Mouse (Mus musculus) c-Kit-positive CD71-positive TER-119-negative erythroid progenitor cells, embryonic 14.5 days (primary cell): Measurements from ENCODE around the gene Ssmem1.
A peak's percentile ranks its signal among the peaks of the same experiment; 100 is the strongest.

Source experiments
- DNase-seq: peaks from one replicate; pipeline ENCODE4 v3.0.0-alpha.2; 2013; ENCODE audit warnings: low read depth

The Ssmem1 gene

GRCm38 (mm10) chr6:30526586-30527515 is 17.2 kb downstream of the Ssmem1 start:
- DNase-seq: no peak

- no peak for DNase-seq
Measured at GRCm38 (mm10) chr6:30528800-30529199, 19.2 kb downstream of the Ssmem1 start.

- peak; percentile 2 for DNase-seq
Measured at GRCm38 (mm10) chr6:30535340-30535739, 25.7 kb downstream of the Ssmem1 start.

- no peak for DNase-seq
Measured at GRCm38 (mm10) chr6:30538240-30538639, 28.6 kb downstream of the Ssmem1 start.

DNA sequence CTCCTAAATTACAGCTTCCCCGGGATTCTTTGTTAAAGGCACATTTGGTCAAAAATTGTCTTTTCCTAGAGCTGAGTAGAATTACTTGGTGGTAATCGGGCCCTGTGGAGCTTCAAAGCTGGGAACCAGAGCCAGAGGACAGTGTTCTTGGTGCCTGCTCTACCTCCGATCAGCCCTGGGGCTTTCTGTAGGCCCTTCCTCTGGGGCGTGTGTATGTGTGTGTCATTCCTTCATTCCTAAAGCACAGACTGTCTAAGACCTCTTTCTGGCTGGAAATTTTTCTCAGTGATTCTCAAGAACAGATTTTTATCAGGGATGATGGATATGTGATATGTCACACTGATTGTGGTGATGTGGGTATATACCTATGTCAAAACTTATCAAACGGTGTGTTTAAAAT is 29.2 kb downstream of the Ssmem1 start:
- DNase-seq: no peak

- DNase-seq: no peak
Measured at GRCm38 (mm10) chr6:30541009-30541799, 31.6 kb downstream of the Ssmem1 start, which contains the start of gene Cpa2. Cpa2 (plus strand) TSS chr6:30541582.

- DNase-seq: no peak
Measured at GRCm38 (mm10) chr6:30542277-30542676, 32.6 kb downstream of the Ssmem1 start.

DNA sequence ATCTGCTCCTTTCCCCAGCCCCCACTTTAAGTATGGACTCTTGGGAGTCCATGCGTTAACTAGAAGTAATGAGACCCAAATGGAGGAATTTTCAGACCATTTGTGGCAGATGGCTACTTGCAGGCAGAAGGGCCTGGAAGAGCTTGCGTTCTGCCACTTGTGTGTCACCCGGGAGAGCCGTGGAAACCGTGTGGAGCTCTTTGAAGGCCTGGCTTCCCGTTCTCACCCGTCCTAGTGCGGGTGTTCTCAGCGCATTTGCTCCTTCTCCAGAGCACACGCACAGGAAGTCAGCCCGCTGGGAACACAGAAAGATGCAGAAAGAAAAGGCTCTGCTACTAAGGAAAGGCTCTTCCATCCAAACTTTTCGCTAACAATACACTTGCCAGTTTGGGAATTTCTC is 33.4 kb downstream of the Ssmem1 start:
- no peak for DNase-seq

- DNase-seq: no peak
Measured at GRCm38 (mm10) chr6:30543851-30544250, 34.2 kb downstream of the Ssmem1 start.

- no peak for DNase-seq
Measured at GRCm38 (mm10) chr6:30545689-30546088, 36.0 kb downstream of the Ssmem1 start.

DNA sequence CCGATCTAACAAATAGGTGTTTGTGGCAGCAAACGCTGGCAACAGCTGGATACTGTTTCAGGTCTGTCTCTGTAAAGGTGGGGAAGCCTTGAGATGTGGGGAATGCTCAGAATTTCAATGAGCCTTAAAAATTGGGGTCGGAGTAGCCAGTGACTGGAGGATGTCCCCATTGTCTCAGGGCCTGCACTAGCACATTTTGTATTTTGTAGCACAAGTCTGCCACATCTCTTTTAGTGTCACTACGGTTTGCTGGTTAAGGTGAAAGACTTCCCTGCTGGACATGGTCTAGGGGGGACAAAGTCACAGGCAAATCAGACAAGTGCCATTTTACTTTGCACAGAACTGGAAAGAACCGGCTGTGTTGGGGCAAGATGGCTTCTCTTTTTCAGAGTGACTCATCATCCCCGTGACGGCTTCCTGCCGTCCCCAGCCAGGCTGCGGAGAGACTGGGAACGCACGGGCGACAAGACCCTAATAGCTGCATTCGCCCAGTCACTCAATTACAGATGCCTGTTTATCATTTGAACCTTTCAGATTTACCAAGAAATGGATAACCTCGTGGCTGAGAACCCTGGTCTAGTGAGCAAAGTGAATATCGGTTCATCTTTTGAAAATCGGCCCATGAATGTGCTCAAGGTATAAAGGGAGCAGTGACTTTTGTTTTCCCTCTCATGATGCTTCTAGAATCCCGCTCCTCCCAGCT is 37.1 kb downstream of the Ssmem1 start:
- DNase-seq: peak; percentile 7

- no peak for DNase-seq
Measured at GRCm38 (mm10) chr6:30547274-30547645, 37.6 kb downstream of the Ssmem1 start.

DNA sequence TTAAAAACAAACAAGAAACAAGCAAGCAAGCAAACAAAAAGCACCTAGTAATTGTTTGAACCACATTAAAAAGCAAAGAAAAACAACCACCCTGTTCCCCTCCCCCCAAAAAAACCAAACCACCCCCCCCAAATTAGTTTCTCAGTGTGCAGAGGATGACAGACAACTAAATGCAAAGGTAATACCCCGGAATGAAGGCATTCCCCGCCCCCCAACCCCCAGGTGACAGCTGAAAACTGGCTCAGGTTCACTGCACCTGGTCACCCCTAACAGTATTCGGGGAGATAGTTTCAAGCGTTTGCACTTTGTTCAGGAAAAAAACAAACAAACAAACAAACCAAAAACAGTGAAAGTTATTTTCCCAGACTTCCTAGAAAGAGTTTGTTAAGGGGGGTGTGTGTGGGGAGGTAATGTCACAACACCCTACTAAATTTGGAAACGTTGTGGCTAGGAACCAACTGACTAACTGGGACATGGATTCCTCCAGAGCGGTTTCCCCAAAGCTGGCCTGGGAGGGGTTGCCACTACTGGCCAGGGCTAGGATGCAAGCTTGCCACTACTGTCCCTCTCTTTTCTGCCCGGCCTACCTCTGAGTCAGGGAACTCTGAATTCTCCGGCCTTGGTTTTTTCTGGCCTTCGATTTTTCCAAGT is 38.1 kb downstream of the Ssmem1 start:
- no peak for DNase-seq

- DNase-seq: no peak
Measured at GRCm38 (mm10) chr6:30549231-30549761, 39.6 kb downstream of the Ssmem1 start.

DNA sequence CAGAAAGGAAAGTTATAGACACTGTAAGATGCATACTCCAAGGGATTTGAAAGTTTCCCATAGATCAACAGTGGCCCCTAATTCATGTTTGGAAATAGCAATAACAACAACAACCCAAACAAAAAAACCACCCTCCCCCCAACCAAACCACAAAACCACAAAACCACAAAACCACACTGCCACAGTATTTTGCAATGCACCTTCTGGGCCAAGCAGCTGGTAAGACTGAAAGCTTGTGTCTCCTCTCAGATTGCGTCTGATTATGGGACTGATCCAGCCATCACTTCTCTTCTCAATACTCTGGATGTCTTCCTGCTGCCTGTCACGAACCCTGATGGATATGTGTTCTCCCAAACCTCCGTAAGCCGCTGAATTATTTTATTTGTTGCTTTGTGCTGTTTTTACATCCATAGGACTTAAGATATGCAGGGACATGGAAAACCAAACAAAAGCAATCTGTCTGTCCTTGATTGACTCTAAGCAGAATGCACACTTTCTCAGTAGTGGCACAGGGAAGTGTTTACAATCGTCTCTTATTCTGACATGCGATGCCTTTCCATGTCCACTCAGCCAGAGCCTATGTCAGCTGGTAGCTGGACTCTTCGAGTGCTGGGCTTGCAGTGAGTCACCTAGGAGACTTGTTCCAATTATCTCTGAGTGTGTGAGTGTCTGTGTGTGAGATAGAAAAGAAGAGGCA is 41.0 kb downstream of the Ssmem1 start:
- DNase-seq: no peak

- DNase-seq: no peak
Measured at GRCm38 (mm10) chr6:30551193-30551515, 41.5 kb downstream of the Ssmem1 start.

DNA sequence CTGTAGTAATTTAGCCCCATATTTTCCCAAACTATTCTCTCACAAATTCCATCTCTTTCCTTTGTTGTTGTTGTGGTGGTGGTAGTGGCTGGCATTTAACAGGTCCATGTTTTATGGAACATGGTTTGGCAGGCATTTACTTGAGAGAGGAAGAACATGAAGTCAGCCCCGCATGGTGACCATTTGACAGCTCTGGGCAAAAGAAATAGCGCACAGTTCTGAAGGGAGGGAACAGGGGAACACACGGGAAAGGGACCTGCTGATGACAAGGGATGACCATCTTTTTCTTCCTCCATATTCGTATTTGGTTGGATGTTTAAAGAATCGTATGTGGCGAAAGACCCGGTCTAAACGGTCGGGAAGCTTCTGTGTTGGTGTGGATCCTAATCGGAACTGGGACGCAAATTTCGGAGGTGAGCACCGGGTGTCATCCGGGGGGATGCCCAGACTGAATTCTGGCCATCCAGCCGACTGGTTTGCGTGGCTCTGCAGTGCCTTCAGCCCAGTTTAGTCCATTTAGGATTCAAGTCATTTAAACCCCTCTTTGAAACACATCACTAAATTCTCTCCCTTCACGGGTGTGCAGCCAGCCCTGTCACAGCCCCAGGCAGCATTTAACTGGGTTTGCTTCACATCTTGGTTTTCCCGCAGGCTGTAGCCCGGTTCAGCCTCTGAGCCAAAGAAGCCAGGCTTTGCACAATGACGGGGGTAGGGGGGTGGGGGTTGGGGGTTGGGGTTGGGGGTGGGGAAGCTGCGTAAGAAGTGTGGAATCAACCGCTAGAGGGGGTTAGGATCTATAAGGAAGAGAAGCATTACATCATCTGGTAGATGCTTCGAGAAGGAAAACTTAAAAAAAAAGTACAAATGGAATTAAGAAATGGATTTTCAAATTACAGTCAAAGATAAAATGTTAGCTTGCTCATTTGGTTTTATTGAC is 42.3 kb downstream of the Ssmem1 start:
- DNase-seq: no peak

- no peak for DNase-seq
Measured at GRCm38 (mm10) chr6:30552628-30553027, 43.0 kb downstream of the Ssmem1 start.

DNA sequence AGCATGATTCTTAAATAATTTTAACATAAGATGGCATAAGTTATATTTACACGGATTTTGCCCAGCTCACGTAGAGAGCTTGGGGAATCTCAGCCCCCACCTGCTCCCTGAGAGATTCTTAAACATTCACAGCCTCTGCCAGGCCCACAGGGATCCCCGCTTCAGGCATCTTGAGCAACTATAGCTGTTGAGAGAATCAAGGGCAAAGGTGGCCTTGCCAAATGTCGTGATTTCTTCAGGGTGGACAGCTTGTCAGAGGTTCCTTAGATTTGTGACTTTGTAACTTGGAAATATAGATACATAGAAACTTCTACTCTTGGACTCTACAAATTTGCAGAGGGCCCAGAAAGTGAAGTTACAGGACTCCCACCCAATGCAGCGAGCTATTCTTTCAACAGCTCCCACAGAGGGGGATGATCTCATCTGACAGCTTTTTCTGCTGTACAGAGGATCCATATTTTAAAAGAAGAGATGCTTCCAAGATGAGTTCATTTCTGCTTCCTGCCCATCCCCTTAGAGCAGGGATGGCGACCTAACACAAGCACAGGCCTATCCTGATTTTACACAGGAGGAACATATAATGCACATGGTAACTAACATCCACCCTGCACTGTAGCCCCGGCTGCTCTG is 43.8 kb downstream of the Ssmem1 start:
- DNase-seq: no peak

DNA sequence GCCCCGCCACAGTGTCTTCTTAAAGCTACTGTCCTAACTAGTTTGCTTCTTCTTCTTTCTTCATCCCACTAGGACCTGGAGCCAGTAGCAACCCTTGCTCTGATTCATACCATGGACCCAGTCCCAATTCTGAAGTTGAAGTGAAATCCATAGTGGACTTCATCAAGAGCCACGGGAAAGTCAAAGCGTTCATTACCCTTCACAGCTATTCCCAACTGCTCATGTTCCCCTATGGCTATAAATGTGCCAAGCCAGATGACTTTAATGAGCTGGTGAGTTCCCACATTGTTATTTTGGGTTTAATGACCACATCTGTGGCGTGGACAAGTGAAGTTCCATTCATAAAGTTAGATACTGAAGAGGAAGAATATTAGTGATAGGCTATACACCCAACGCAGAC is 44.4 kb downstream of the Ssmem1 start:
- no peak for DNase-seq
